In genomic region chr8:10945939-10946740, GRCm38 (mm10) we compare ENCODE assay signal across 8 mouse cellular contexts.
DNase-seq lines count a peak whose midpoint lies in the region; TF ChIP-seq lines count a peak whose summit lies in the region.

No protein-coding gene starts in this region.

- no peak for TF ChIP-seq CTCF in MEL (IDR thresholded peaks at IDR 0.05 in 2 of 3, conservative IDR thresholded peaks at IDR 0.05 in 1 of 3; ENCODE audit: control insufficient read depth in 1 of 3, insufficient read depth in 1 of 3, low read depth in 2 of 3, low read length in 3 of 3, poor library complexity in 1 of 3, severe bottlenecking in 1 of 3)

- peak overlapping the region; percentile 93 for H3K27ac ChIP-seq in MEL (ENCODE audit: control insufficient read depth, low read depth, low read length)
- peak overlapping the region; percentile 90 for H3K27ac ChIP-seq in hindbrain, embryonic 10.5 days

- peaks cover 0 to 8% of the 10 kb centered on the region in 2 experiments; a peak in 2 of 4 replicates for H3K36me3 ChIP-seq in MEL (ENCODE audit: control insufficient read depth in 1 of 2, insufficient read depth in 2 of 2, low read length in 2 of 2)
- H3K36me3 ChIP-seq in hindbrain, embryonic 10.5 days = no peaks in the 10 kb centered on the region

- H3K4me1 ChIP-seq in MEL (ENCODE audit: control insufficient read depth in 1 of 2, insufficient read depth in 2 of 2, low read length in 2 of 2) = peaks cover 2 to 20% of the 10 kb centered on the region in 2 experiments; a peak in 3 of 4 replicates
- peaks cover 45% of the 10 kb centered on the region for H3K4me1 ChIP-seq in hindbrain, embryonic 10.5 days (replicated peaks)

- peak; percentile 99 for DNase-seq in MEL (ENCODE audit: low read depth, low spot score)
- DNase-seq in c-Kit-positive CD71-positive TER-119-positive erythroid progenitor cells, embryonic 14.5 days (ENCODE audit: low spot score) = peak; percentile 72
- DNase-seq in frontal cortex, adult 2 months (ENCODE audit: extremely low spot score in 1 of 2, low spot score in 1 of 2) = peak; percentile 48 to 79
- DNase-seq in hindbrain, embryonic 10.5 days (ENCODE audit: low spot score) = peak; percentile 82
- peak; percentile 59 to 73 for DNase-seq in layer of hippocampus, postnatal 14 days (ENCODE audit: low spot score in 2 of 2)
- peak; percentile 97 for DNase-seq in lung, postnatal 14 days
- peak; percentile 88 for DNase-seq in ovary, postnatal 14 days (ENCODE audit: low spot score)
- peak; percentile 86 for DNase-seq in thymus, postnatal 25 days

- peak; percentile 49 to 83; a peak in 2 of 4 replicates for TF ChIP-seq EP300 in MEL (IDR thresholded peaks at IDR 0.05; ENCODE audit: low read depth in 1 of 2, low read length in 2 of 2)

- H3K9ac ChIP-seq in MEL (ENCODE audit: control insufficient read depth, low read depth, low read length, poor library complexity, severe bottlenecking) = peak overlapping the region; percentile 65

- no peaks in the 10 kb centered on the region; the same call in 1 of the 2 replicates for H3K79me2 ChIP-seq in MEL (ENCODE audit: control insufficient read depth, insufficient read depth, low read length, poor library complexity)

- H3K4me3 ChIP-seq in MEL (ENCODE audit: control insufficient read depth in 1 of 2, insufficient read depth in 1 of 2, low read depth in 2 of 2, low read length in 2 of 2) = peak overlapping the region; percentile 45 to 49
- peak overlapping the region; percentile 31 for H3K4me3 ChIP-seq in hindbrain, embryonic 10.5 days

- H3K9me3 ChIP-seq in MEL (replicated peaks; ENCODE audit: insufficient read depth, low read length) = no peaks in the 10 kb centered on the region
- no peaks in the 10 kb centered on the region for H3K9me3 ChIP-seq in hindbrain, embryonic 10.5 days

- H3K27me3 ChIP-seq in MEL (ENCODE audit: control insufficient read depth in 1 of 2, insufficient read depth in 2 of 2, low read length in 2 of 2) = no peaks in the 10 kb centered on the region
- H3K27me3 ChIP-seq in hindbrain, embryonic 10.5 days (ENCODE audit: insufficient read depth, poor library complexity, severe bottlenecking) = peaks cover 54% of the 10 kb centered on the region

- TF ChIP-seq POLR2A in MEL (IDR thresholded peaks at IDR 0.05; ENCODE audit: control insufficient read depth in 1 of 2, insufficient read depth in 1 of 2, low read depth in 1 of 2, low read length in 2 of 2, poor library complexity in 1 of 2) = peak; percentile 53 to 72; a peak in 2 of 4 replicates

- TF ChIP-seq RAD21 in MEL (IDR thresholded peaks at IDR 0.05; ENCODE audit: low read depth, low read length) = no peak

- 6% methylated on average over 23 of the region's 23 CpGs for WGBS in hindbrain, embryonic 10.5 days

TF ChIP-seq in MEL, 35 proteins besides CTCF, POLR2A, EP300 and RAD21:
- TF ChIP-seq MAFK (IDR thresholded peaks at IDR 0.05; ENCODE audit: borderline replicate concordance, low read depth, low read length) (no peak), POLR2AphosphoS5 (IDR thresholded peaks at IDR 0.05; ENCODE audit: borderline replicate concordance, low read depth, low read length) (no peak), RCOR1 (IDR thresholded peaks at IDR 0.05; ENCODE audit: low read depth, low read length) (peak; percentile 66), ZMIZ1 (IDR thresholded peaks at IDR 0.05; ENCODE audit: low read depth, low read length) (no peak; the same call in 1 of the 2 replicates), NELFE (IDR thresholded peaks at IDR 0.05; ENCODE audit: low read depth, low read length) (peak; percentile 60), GABPA (IDR thresholded peaks at IDR 0.05; ENCODE audit: low read depth, low read length) (no peak), TAL1 (IDR thresholded peaks at IDR 0.05; ENCODE audit: low read length) (peak; percentile 69), ZC3H11A (IDR thresholded peaks at IDR 0.05; ENCODE audit: low read depth, low read length) (no peak; the same call in none of the 2 replicates), ETS1 (IDR thresholded peaks at IDR 0.05; ENCODE audit: low read depth, low read length) (peak; percentile 99), MAX (IDR thresholded peaks at IDR 0.05; ENCODE audit: low read length) (peak; percentile 93), HCFC1 (IDR thresholded peaks at IDR 0.05; ENCODE audit: low read depth, low read length) (peak; percentile 73; the same call in 1 of the 2 replicates), GATA1 (IDR thresholded peaks at IDR 0.05; ENCODE audit: low read depth, low read length) (peak; percentile 78), MEF2A (IDR thresholded peaks at IDR 0.05; ENCODE audit: extremely low read depth, insufficient replicate concordance, low read depth, low read length, poor library complexity, severe bottlenecking) (no peak), JUND (IDR thresholded peaks at IDR 0.05; ENCODE audit: low read depth, low read length) (no peak), SMC3 (IDR thresholded peaks at IDR 0.05; ENCODE audit: low read depth, low read length) (no peak), SIN3A (IDR thresholded peaks at IDR 0.05; ENCODE audit: low read length) (peak; percentile 95), USF1 (IDR thresholded peaks at IDR 0.05; ENCODE audit: low read depth, low read length) (peak; percentile 59), TBP (IDR thresholded peaks at IDR 0.05; ENCODE audit: low read depth, low read length) (peak; percentile 69), CHD2 (IDR thresholded peaks at IDR 0.05; ENCODE audit: low read length) (no peak), POLR2AphosphoS2 (IDR thresholded peaks at IDR 0.05; ENCODE audit: low read length) (peak; percentile 72; the same call in 1 of the 2 replicates), MAZ (IDR thresholded peaks at IDR 0.05; ENCODE audit: low read depth, low read length) (0 out of 2 replicates have a peak, but pooled peaks have one; percentile 59), CHD1 (IDR thresholded peaks at IDR 0.05; ENCODE audit: low read depth, low read length) (no peak), NRF1 (IDR thresholded peaks at IDR 0.05; ENCODE audit: insufficient read depth, low read depth, low read length, poor library complexity, severe bottlenecking) (peak; percentile 63), USF2 (IDR thresholded peaks at IDR 0.05; ENCODE audit: borderline replicate concordance in 1 of 2, insufficient read depth in 1 of 2, low read depth in 1 of 2, low read length in 2 of 2) (no peak), E2F4 (IDR thresholded peaks at IDR 0.05; ENCODE audit: borderline replicate concordance, low read depth, low read length) (no peak), MXI1 (IDR thresholded peaks at IDR 0.05; ENCODE audit: low read depth, low read length) (peak; percentile 96), TCF12 (IDR thresholded peaks at IDR 0.05; ENCODE audit: low read depth, low read length) (no peak; the same call in none of the 2 replicates), ZKSCAN1 (IDR thresholded peaks at IDR 0.05; ENCODE audit: low read depth, low read length) (no peak; the same call in 1 of the 2 replicates), ZNF384 (IDR thresholded peaks at IDR 0.05; ENCODE audit: low read depth, low read length) (peak; percentile 97), MYC (IDR thresholded peaks at IDR 0.05; ENCODE audit: low read depth, low read length) (peak; percentile 98), ELF1 (IDR thresholded peaks at IDR 0.05; ENCODE audit: low read depth, low read length) (peak; percentile 92), BHLHE40 (IDR thresholded peaks at IDR 0.05; ENCODE audit: borderline replicate concordance, low read depth, low read length) (peak; percentile 67), MYB (IDR thresholded peaks at IDR 0.05; ENCODE audit: low read depth, low read length) (no peak), UBTF (IDR thresholded peaks at IDR 0.05; ENCODE audit: borderline replicate concordance, insufficient read depth, low read depth, low read length) (no peak), KAT2A (conservative IDR thresholded peaks at IDR 0.05; ENCODE audit: low read depth, low read length) (no peak)

Comparison
In these comparisons a context has a peak if more than half of its experiments do, and no peak if none do; other contexts are left out.
1. Peak in every context shown above with its lines: DNase-seq, H3K4me3 ChIP-seq and H3K27ac ChIP-seq.